Mouse (Mus musculus): ENCODE results near the gene Cluh.

DNA sequence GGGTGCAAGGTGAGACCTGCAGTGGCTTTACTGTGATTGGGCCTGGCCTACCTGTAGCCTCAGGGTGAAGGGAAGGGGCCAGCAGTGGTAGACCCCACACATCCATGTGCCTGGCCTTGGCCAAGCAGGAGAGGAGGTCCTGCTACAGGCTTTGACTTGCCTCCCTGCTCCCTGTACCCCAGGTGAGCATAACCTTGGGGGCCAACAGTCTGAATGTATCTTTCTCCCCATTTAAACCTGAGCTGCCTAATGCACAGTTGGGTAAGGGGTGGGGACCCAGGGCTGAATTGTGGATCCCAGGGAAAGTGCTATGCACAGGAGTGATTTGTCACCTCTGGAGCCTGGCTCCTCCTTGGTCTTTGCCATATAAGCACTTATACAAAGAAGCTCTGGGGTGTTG lies 20.9 kb downstream of the Cluh start:
- TF ChIP-seq CTCF (IDR thresholded peaks at IDR 0.05; ENCODE audit: insufficient read depth, low read depth, low read length): no peak
- TF ChIP-seq POLR2A (IDR thresholded peaks at IDR 0.05; ENCODE audit: insufficient read depth, low read depth, low read length): no peak

All from olfactory bulb, adult 2 months (tissue).